Mouse (Mus musculus): ENCODE results near the gene Tdp1. TPM values are rescaled to one million over a fixed set of nuclear protein-coding genes. Genes with fewer than 3 reads are reported as not detected.

The Tdp1 gene
- 10 to 100 TPM; 10.1 to 10.5 TPM for total RNA-seq (2021)
- long read RNA-seq, experiment 1, transcript Tdp1-207 (16 exons, 2,036 nt), result major isoform, 11 of 14 reads
- long read RNA-seq, experiment 1, partial matches to known transcripts, result 1 of 14 reads
- long read RNA-seq, experiment 1, other reads (novel, unspliced or antisense), result 1 of 14 reads
- long read RNA-seq, experiment 2, transcript Tdp1-201 (15 exons, 2,019 nt), result minor isoform, 6 of 26 reads
- long read RNA-seq, experiment 2, transcript Tdp1-207 (16 exons, 2,036 nt), result major isoform, 16 of 26 reads
- long read RNA-seq, experiment 2, partial matches to known transcripts, result 1 of 26 reads
- long read RNA-seq, experiment 2, other reads (novel, unspliced or antisense), result 3 of 26 reads

GRCm38 (mm10) chr12:99884269-99885261 is at the start of gene Tdp1, which contains the start of gene Efcab11:
Gene Tdp1 (plus strand): TSS chr12:99884517.
Gene Efcab11 (minus strand): TSS chr12:99884439.
- peak; percentile 92 to 95 for DNase-seq (ENCODE audit: low spot score in 2 of 2)

- DNase-seq (ENCODE audit: low spot score in 2 of 2), result no peak
Observed at GRCm38 (mm10) chr12:99836404-99837131, 47.7 kb upstream of the Tdp1 start.

GRCm38 (mm10) chr12:99837528-99837927 is 46.8 kb upstream of the Tdp1 start:
- no peak for DNase-seq (ENCODE audit: low spot score in 2 of 2)

GRCm38 (mm10) chr12:99838109-99838508 is 46.2 kb upstream of the Tdp1 start:
- DNase-seq (ENCODE audit: low spot score in 2 of 2), result no peak

- DNase-seq (ENCODE audit: low spot score in 2 of 2), result no peak
Observed at GRCm38 (mm10) chr12:99838703-99839102, 45.6 kb upstream of the Tdp1 start.

DNA sequence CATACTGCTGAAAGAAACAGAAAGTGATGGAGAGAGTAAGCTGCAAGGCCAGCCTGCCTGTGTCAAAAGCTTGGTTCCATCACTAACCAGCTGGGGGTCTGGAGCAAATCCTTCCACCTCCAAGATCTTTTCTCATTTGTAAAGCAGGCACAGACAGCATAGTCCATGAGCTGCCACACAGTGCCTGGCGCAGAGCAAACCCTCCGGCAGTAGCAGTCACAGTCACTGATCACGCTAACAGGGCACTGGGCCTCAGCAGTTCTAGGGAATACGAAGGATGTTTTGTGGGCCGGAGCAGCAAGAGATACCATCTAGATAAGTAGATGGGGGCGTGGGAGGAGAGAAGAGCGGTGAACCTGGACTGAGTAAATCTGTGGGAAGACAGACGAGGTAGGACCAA is 39.4 kb upstream of the Tdp1 start:
- DNase-seq (ENCODE audit: low spot score in 2 of 2), result no peak

DNA sequence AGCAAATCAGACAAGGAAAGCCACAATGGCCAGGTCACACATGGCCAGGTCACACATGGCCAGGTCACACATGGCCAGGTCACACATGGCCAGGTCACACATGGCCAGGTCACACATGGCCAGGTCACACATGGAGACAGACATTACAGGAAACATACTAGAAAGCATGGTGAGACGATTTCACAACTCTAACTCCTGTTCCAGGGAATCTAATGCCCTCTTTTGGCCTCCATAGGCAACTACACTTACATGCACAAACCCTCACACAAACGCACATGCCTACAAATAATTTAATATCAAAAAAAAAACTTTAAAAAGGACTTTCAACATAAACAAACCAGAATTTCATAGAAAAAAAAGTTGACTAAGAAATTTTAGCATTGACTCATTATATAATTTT is 34.3 kb upstream of the Tdp1 start:
- DNase-seq (ENCODE audit: low spot score in 2 of 2), result no peak

DNA sequence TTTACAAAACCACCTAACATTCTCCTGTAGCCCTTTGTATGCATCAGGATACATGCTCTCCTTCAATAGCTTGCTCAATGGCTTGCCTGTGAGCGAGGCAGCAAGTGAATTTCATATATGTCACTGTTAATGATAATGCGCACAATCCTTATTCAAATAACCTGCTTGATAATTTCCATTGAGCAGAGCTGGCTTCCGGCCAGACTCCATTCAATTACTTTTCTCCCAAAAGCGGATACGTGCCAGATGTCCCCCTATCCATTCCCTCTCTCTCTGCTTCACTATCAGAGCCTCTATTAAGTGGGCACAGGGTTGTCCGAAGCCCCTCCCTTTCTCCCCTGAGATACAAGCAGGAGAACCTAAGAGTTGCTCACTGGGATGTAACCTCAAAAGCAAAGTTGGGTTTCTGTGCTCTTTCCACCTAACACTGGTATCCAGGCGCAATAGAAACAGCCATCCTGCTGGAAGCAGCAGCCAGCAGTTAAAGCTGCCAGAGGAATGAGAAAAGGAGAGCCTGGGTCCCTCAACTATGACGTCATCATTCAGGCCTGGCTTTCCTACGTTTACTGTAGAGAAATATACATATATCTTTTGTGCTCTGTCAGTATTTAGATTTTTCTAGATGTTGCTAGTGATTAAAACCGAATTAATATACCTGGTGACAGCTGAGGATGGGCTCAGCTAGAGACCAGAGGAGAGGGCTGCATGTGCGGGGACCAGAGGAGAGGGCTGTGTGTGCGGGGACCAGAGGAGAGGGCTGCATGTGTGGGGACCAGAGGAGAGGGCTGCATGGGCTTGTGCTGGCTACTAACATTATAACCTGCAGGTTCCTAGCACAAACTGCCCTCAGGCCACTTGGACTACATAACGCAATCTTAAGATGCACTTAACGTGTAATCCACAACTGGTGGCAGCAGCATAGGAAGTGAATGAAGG is 30.7 kb upstream of the Tdp1 start:
- no peak for DNase-seq (ENCODE audit: low spot score in 2 of 2)

DNA sequence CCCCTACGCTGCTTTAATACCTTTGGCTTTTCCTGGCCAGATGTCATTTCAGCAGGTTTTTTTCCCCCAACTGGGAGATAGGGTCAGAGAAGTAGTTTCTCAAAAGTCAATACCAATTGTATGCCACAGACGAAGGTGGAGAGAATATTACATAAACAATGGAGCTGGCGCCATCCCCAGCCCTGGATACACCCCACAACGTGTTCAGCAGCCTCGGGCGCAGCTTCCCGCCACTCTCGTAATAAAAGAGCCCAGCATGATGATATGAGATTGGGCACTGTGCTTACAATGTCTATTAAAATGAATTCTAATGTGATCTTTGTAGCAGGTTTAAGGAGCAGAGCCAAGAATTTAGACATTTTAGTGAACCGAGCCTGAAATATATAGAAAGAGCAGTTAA is 28.3 kb upstream of the Tdp1 start:
- no peak for DNase-seq (ENCODE audit: low spot score in 2 of 2)

GRCm38 (mm10) chr12:99858664-99859063 is 25.7 kb upstream of the Tdp1 start:
- no peak for DNase-seq (ENCODE audit: low spot score in 2 of 2)

GRCm38 (mm10) chr12:99859391-99860100 is 24.8 kb upstream of the Tdp1 start:
- DNase-seq (ENCODE audit: low spot score in 2 of 2), result no peak

GRCm38 (mm10) chr12:99860981-99861380 is 23.3 kb upstream of the Tdp1 start:
- DNase-seq (ENCODE audit: low spot score in 2 of 2), result no peak

DNA sequence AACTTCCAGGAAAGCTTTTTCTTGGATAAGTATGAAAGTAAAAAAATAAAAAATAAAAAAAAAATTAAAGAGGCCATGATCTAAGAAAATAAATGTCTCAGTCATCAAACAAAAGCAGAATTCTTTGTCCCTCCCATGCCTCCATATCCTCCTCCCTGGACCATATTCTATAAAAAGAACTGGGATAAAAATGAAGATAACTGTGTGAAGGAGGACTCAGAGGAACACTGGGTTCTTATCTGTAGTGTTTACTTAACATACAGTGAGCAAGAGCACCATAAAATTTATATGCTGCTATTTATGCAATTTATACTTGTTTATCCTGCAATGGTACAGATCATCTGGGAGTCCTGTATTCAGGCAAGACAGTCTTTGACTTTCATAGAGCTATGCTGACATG is 19.7 kb upstream of the Tdp1 start:
- DNase-seq (ENCODE audit: low spot score in 2 of 2), result no peak

- DNase-seq (ENCODE audit: low spot score in 2 of 2), result no peak
Observed at GRCm38 (mm10) chr12:99868821-99869220, 15.5 kb upstream of the Tdp1 start.

- no peak for DNase-seq (ENCODE audit: low spot score in 2 of 2)
Observed at GRCm38 (mm10) chr12:99873443-99873842, 10.9 kb upstream of the Tdp1 start.

DNA sequence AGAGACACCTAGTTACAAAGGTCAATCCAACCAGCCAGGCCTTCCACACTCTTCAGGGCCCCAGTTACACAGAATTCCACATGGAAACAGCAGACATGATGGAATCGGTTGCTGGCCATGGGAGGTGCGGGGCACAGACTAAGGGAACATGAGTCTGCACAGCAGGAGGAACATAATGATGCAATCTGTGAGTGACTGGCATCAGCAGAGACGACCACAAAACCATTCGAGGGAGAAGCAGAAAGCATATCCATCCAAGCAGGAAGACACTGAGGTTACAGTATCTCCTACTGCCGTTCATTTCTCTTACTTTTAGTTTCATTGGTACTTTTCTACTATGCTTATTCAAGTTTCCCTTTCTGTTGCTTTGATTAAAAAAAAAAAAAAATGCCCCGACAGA is 9.7 kb upstream of the Tdp1 start:
- no peak for DNase-seq (ENCODE audit: low spot score in 2 of 2)

- DNase-seq (ENCODE audit: low spot score in 2 of 2), result peak; percentile 74 to 75
Observed at GRCm38 (mm10) chr12:99883000-99883712, 1.2 kb upstream of the Tdp1 start.

DNA sequence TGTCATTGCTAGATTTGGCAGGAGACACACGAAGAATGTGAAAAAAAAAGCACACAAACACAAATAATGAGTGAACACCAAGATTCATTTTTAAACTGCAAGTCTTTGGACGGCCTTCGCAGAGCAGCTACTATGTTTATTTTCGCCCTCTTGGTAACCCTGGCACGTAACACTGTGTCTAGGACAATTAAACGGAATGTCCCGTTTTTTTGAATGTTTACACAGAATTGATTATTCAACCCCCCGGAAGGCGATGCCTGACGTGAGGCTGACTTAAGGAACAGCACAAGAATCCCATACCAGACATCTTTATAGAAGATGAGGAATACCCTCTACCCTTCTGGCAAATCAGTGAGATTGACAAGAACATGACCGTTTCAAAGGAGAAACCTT is 608 bp upstream of the Tdp1 start:
- DNase-seq (ENCODE audit: low spot score in 2 of 2), result peak in 1 of 2 experiments; percentile 18

All from adrenal gland, adult 18-20 months (tissue).